Mouse (Mus musculus) hindbrain, embryonic 11.5 days (tissue): ENCODE data around the gene Ap1g2. TPM values are rescaled to one million over a fixed set of nuclear protein-coding genes. Genes with fewer than 3 reads are reported as not detected.

ENCODE experiments used
- ATAC-seq: fragments of 200-750 bp; cut with Nextera tagmentation; 2 replicates; pipeline ENCODE4 v1.8.0; 2017; ENCODE audit warnings: mild to moderate bottlenecking, moderate TSS enrichment, moderate library complexity; ENCODE audit not compliant: low FRiP score
- DNase-seq: peaks from one replicate; pipeline ENCODE4 v3.0.0-alpha.2; 2015; ENCODE audit warnings: low spot score
- H3K27ac ChIP-seq: fragments of 300-500 bp; sonication (generic); 2 replicates; pipeline ENCODE4 v1.5.1; 2014; ENCODE audit warnings: mild to moderate bottlenecking, low read depth, low read length
- H3K27me3 ChIP-seq: fragments of 300-500 bp; sonication (generic); 2 replicates; pipeline ENCODE4 v1.6.1; 2014; ENCODE audit warnings: mild to moderate bottlenecking, low read length, moderate library complexity, mixed read lengths; ENCODE audit not compliant: control insufficient read depth, insufficient read depth
- H3K36me3 ChIP-seq: fragments of 300-500 bp; sonication (generic); 2 replicates; pipeline ENCODE4 v1.6.1; 2014; ENCODE audit warnings: mild to moderate bottlenecking, low read length, moderate library complexity, mixed read lengths; ENCODE audit not compliant: control insufficient read depth, insufficient read depth
- H3K4me1 ChIP-seq: fragments of 300-500 bp; sonication (generic); replicated peaks from 2 replicates; pipeline ENCODE4 v1.6.1; 2014; ENCODE audit warnings: low read length, mixed read lengths; ENCODE audit not compliant: control insufficient read depth, insufficient read depth
- H3K4me2 ChIP-seq: fragments of 300-500 bp; sonication (generic); replicated peaks from 2 replicates; pipeline ENCODE4 v1.6.1; 2014; ENCODE audit warnings: mild to moderate bottlenecking, low read depth, low read length
- H3K4me3 ChIP-seq: fragments of 300-500 bp; sonication (generic); 2 replicates; pipeline ENCODE4 v1.5.1; 2014; ENCODE audit warnings: low read depth, low read length
- H3K9ac ChIP-seq: fragments of 300-500 bp; sonication (generic); 2 replicates; pipeline ENCODE4 v1.6.1; 2014; ENCODE audit warnings: low read depth, low read length
- H3K9me3 ChIP-seq: fragments of 300-500 bp; sonication (generic); 2 replicates; pipeline ENCODE4 v1.6.1; 2016; ENCODE audit warnings: low read length; ENCODE audit not compliant: control insufficient read depth
- WGBS: fragments of 180-500 bp; shearing (Covaris S2); extraction: QIAGEN DNeasy Blood & Tissue Kit; methylation state at CpG from one replicate; pipeline ENCODE4 v1.1.7; 2014; 5-methylcytosine and 5-hydroxymethylcytosine counted together
- polyA plus RNA-seq: library from polyadenylated mRNA; unstranded; fragments of >200 nt; fragmentation: Nextera tagmentation; extraction: Ambion mirVana; gene quantifications from 2 replicates; pipeline ENCODE4 v1.2.1, GENCODE M21; 2014

Gene Ap1g2
- polyA plus RNA-seq, 1 experiment from 2014 or later = 9.4 TPM

DNA sequence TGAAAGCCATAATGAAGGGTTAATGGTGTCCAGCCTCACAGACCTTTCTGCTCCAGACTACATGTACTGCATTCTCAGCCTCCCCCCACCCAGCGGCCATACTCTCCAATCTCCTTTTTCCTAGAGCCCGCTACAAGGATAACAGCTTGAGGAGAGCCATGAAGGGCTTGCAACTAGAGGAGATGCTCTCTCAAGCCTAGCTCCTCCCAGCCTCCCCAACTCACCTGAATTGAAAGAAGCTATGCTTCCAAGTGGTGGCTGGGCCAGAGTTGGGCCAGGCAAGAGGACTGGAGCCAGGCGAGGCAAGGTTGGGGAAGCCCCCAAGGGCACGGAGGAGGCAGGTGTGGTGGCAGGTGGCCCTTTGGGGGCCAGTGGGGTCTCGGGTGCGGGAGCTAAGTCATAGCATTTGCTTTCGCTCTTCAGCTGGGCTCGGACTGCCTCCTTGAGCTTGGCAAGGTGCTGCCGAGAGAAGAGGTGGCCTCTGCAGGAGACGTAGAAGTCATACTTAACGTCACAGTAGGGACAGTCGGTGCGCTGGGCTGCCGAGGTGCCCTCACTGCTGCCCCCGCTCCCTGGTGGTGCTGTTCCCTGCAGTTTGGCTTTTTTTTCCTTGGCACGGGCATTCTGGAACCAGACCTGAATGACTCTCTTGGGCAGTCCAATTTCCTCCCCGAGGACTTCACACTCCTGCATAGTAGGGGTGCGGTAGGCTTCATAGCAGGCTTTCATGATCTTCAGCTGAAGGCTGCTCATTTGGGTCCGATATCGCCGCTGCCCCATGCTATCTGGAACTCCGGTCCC is 42.6 kb downstream of the Ap1g2 start:
- Histone ChIP-seq H3K4me1 (peaks cover 4% of the 10 kb centered on the region; the same call in 1 of the 2 replicates), H3K9me3 (no peaks in the 10 kb centered on the region), H3K9ac (no peak overlapping the region), H3K4me2 (no peak overlapping the region), H3K36me3 (peaks cover 8% of the 10 kb centered on the region; the same call in 1 of the 2 replicates), H3K27ac (no peak overlapping the region), H3K4me3 (no peak overlapping the region), H3K27me3 (no peaks in the 10 kb centered on the region)
- WGBS = 88% methylated on average over 22 of the region's 22 CpGs
- ATAC-seq = no peak
- DNase-seq = no peak

DNA sequence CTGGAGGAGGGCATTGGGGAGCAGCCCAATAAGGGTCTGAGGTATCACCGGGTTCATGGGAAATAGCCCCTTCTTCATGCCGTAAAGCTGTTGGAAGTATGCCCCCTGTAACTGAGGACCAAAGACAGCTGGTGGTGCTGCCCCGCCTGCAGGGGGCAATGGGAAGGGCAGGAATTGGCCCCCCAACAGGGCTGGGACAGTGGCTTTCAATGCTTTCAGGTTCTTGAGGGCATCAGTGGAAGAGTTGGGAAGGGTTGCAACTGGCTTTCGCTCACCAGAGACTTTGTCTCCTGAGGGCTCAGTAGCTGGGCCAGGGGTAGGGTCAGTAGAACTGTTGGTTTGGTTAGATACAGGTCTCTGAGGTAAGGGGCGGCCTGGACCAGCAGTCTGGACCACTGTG is 43.3 kb downstream of the Ap1g2 start:
- ATAC-seq = no peak
- Histone ChIP-seq H3K4me1 (peaks cover 4% of the 10 kb centered on the region; the same call in 1 of the 2 replicates), H3K27ac (no peak overlapping the region), H3K36me3 (peaks cover 8% of the 10 kb centered on the region; the same call in 1 of the 2 replicates), H3K4me2 (no peak overlapping the region), H3K27me3 (no peaks in the 10 kb centered on the region), H3K4me3 (no peak overlapping the region), H3K9me3 (no peaks in the 10 kb centered on the region), H3K9ac (no peak overlapping the region)
- 85% methylated on average over 5 of the region's 5 CpGs for WGBS
- DNase-seq = no peak

DNA sequence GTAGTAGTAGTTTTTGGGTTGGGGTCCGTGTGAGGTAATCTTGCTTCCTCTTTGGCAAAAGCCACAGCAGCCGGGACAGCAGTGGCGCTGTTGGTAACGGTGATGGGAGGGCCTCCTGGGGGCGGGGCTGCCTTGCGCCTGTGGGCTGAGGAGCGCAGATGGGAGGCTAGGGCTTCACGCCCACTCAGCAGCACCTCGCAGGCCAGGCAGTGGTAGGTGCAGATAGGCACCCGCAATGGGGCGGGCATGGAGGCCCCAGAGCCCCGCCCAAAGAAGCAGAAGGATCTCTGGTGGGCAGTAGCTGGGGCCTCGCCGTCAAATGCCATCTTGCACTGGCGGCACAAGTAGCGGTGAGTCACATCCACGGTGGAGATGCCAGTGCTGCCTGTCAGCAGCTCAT is 43.8 kb downstream of the Ap1g2 start:
- H3K4me1 ChIP-seq = peaks cover 4% of the 10 kb centered on the region; the same call in 1 of the 2 replicates
- no peaks in the 10 kb centered on the region for H3K9me3 ChIP-seq
- H3K27ac ChIP-seq = no peak overlapping the region
- no peaks in the 10 kb centered on the region for H3K27me3 ChIP-seq
- DNase-seq (peak; percentile 46), ATAC-seq (peak; percentile 56; the same call in 1 of the 2 replicates)
- WGBS = 31% methylated on average over 17 of the region's 17 CpGs
- no peak overlapping the region for H3K4me3 ChIP-seq
- H3K4me2 ChIP-seq = no peak overlapping the region
- no peak overlapping the region for H3K9ac ChIP-seq
- peaks cover 8% of the 10 kb centered on the region; the same call in 1 of the 2 replicates for H3K36me3 ChIP-seq

DNA sequence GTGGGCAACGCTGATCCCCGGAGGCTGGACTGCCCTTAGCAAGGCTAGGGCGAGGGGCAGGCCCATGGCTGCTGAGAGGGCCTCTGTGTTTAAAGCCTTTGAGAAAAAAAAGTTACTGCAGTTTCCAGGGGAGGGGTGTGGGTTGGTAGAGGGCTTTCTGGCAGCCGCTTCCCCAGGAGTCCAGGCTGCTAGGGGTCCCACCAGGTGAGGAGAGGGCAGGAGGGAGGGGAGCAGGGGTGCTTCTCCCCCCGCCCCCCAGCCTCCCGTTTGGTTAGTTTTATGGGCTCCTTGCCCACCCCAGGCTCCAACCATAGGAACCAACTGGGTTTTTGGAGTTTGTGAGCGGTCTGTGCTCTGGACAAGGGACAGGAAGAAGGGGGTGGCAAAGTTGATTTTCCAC is 44.5 kb downstream of the Ap1g2 start:
- Histone ChIP-seq H3K4me3 (no peak overlapping the region), H3K9me3 (no peaks in the 10 kb centered on the region), H3K27ac (no peak overlapping the region), H3K4me2 (no peak overlapping the region), H3K9ac (no peak overlapping the region), H3K4me1 (peaks cover 4% of the 10 kb centered on the region; the same call in 1 of the 2 replicates), H3K27me3 (no peaks in the 10 kb centered on the region), H3K36me3 (peaks cover 8% of the 10 kb centered on the region; the same call in 1 of the 2 replicates)
- DNase-seq (no peak), ATAC-seq (no peak)
- WGBS = 50% methylated on average over 7 of the region's 7 CpGs

DNA sequence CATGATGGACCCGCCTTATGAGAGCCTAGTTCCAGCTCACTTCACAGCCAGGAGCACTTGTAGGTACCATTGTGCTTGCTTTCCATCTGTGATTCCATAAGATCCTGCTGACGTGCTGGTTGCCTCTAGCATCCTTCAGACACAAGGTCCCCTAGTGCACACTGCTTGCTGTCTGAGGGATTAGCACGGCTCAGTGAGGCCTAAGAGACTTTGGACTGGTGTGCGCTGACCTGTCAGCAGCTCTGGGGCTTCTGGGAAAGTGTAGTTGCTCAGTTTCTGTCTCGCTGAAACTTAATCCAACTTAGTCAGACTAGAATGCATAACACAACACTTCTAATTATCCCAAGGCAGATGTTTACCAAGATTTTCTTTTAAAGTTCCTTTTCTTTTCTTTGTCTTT is 46.5 kb downstream of the Ap1g2 start:
- no peak overlapping the region for H3K27ac ChIP-seq
- no peak for DNase-seq
- 68% methylated on average over 5 of the region's 5 CpGs for WGBS

DNA sequence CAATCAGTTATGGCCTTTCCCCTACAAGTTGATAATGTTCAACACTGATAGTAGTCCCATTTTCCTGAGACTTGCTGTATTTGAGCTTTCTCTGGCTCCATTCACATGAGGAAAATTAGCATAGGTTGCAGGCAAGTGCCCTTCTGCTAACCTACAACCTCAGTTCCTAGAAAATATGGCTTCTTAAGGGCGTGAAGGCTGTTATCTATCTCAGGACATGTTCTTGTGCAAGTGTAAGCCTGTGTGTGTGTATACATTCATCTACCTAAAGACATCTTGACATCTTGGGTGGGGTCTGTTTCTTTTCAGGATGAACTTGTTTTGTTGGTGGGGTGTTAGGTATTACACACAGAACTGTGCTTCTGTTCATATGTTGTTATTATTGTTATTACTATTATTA is 47.4 kb downstream of the Ap1g2 start:
- DNase-seq = no peak
- Histone ChIP-seq H3K27me3 (no peaks in the 10 kb centered on the region), H3K4me1 (peaks cover 4% of the 10 kb centered on the region; the same call in 1 of the 2 replicates), H3K36me3 (no peaks in the 10 kb centered on the region), H3K9ac (no peak overlapping the region), H3K4me2 (no peak overlapping the region), H3K9me3 (no peaks in the 10 kb centered on the region), H3K27ac (no peak overlapping the region), H3K4me3 (no peak overlapping the region)
- ATAC-seq = no peak
- WGBS = 82% methylated on average over 1 of the region's 1 CpGs

More for the DNA sequence above, 46.5 kb downstream of the Ap1g2 start:
- H3K4me3 ChIP-seq = no peak overlapping the region
- no peaks in the 10 kb centered on the region for H3K27me3 ChIP-seq
- H3K4me1 ChIP-seq = peaks cover 4% of the 10 kb centered on the region; the same call in 1 of the 2 replicates
- H3K9me3 ChIP-seq = no peaks in the 10 kb centered on the region
- peaks cover 5% of the 10 kb centered on the region; the same call in 1 of the 2 replicates for H3K36me3 ChIP-seq
- no peak for ATAC-seq
- H3K4me2 ChIP-seq = no peak overlapping the region
- no peak overlapping the region for H3K9ac ChIP-seq

DNA sequence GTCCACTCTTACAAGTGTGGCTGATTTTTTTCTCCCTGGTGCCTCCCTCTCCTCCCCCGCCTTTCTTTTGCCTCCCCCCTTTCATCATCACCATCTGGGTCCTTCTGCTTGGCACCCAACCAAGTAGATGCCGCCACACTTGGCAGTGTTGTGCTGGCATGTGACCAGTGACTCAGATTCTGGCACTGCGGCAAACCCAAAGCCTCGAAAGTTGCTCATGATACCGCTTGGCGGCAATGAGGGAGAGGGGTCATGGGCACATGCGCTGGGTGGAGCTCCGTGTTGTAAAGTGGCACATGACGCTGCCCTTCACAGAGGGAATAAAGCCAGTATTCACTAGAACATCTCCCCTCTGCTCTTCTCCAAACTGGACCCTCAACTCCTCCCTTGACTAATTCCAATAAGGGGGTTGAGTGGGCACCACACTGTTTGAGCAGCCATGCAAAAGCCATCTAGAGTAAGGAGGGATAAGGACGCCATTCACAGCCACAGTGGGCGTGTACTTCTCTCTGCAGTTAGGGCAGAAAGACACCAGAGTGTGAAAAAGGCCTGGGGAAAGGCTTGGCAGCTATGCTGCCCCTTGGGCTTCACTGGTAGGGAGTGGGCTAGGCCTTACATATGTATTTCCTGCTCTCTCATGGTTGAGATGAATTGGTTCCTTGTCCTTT is 51.1 kb downstream of the Ap1g2 start:
- no peak overlapping the region for H3K27ac ChIP-seq
- DNase-seq (no peak), ATAC-seq (no peak)
- no peak overlapping the region for H3K4me2 ChIP-seq
- no peaks in the 10 kb centered on the region for H3K27me3 ChIP-seq
- H3K4me1 ChIP-seq = no peaks in the 10 kb centered on the region
- H3K9ac ChIP-seq = no peak overlapping the region
- no peaks in the 10 kb centered on the region for H3K36me3 ChIP-seq
- no peaks in the 10 kb centered on the region for H3K9me3 ChIP-seq
- 83% methylated on average over 11 of the region's 11 CpGs for WGBS
- H3K4me3 ChIP-seq = no peak overlapping the region

DNA sequence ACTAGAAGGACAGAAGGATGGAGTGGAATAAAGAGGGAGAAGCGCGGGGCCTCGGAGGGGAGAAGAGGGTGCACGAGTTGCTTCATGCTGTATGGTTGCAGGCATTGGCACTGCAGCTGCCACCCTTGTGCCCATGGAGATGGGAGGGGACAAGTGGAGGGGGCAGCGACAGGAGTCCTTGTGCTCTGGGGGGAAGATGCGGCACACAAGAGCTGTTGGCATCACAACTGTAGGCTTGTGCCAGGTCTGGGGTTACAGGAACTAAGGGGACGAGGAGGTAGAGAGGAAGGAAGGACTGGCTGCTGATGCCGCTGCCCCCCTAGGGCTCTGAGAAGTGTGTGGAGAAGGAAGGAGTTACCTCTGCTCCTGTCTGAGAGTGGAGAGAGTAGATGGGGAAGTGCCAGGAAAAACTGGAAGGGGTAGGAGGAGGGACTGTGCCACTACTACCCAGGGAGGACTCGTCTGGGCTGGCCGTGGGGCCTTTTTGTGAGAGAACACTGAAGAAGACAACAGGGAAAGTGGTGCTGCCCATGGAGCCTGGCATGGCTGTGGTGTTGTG is 52.1 kb downstream of the Ap1g2 start:
- ATAC-seq = no peak
- Histone ChIP-seq H3K4me3 (no peak overlapping the region), H3K4me2 (no peak overlapping the region), H3K4me1 (no peaks in the 10 kb centered on the region), H3K36me3 (no peaks in the 10 kb centered on the region), H3K27ac (no peak overlapping the region), H3K9me3 (no peaks in the 10 kb centered on the region), H3K9ac (no peak overlapping the region), H3K27me3 (no peaks in the 10 kb centered on the region)
- DNase-seq = no peak
- WGBS = 85% methylated on average over 10 of the region's 10 CpGs
